Mouse (Mus musculus) midbrain, embryonic 10.5 days (tissue): ENCODE measurements around the gene Padi3. TPM values are rescaled to one million over a fixed set of nuclear protein-coding genes. Genes with fewer than 3 reads are reported as not detected.

Experiments used
- DNase-seq: peaks from one replicate; pipeline ENCODE4 v3.0.0-alpha.2; 2017; ENCODE audit warnings: low spot score
- H3K27ac ChIP-seq: fragments of 300-500 bp; sonication (generic); replicated peaks from 2 replicates; pipeline ENCODE4 v1.5.1; 2016; ENCODE audit warnings: mild to moderate bottlenecking
- H3K27me3 ChIP-seq: fragments of 300-500 bp; sonication (generic); 2 replicates; pipeline ENCODE4 v1.6.1; 2016; ENCODE audit warnings: low read depth, mild to moderate bottlenecking; ENCODE audit not compliant: poor library complexity, severe bottlenecking
- H3K36me3 ChIP-seq: fragments of 300-500 bp; sonication (generic); 2 replicates; pipeline ENCODE4 v1.6.1; 2016; ENCODE audit warnings: mild to moderate bottlenecking, moderate library complexity
- H3K4me1 ChIP-seq: fragments of 300-500 bp; sonication (generic); 2 replicates; pipeline ENCODE4 v1.6.1; 2016
- H3K4me3 ChIP-seq: fragments of 300-500 bp; sonication (generic); 2 replicates; pipeline ENCODE4 v1.5.1; 2016; ENCODE audit warnings: mild to moderate bottlenecking, moderate library complexity
- H3K9me3 ChIP-seq: fragments of 300-500 bp; sonication (generic); replicated peaks from 2 replicates; pipeline ENCODE4 v1.6.1; 2016; ENCODE audit warnings: mild to moderate bottlenecking
- WGBS: fragments of 180-500 bp; shearing (Covaris S2); methylation state at CpG from one replicate; pipeline ENCODE4 v1.1.7; 2016; 5-methylcytosine and 5-hydroxymethylcytosine counted together
- polyA plus RNA-seq: library from polyadenylated mRNA; unstranded; fragments of >200 nt; fragmentation: Nextera tagmentation; extraction: Ambion mirVana; gene quantifications from 2 replicates; pipeline ENCODE4 v1.2.1, GENCODE M21; 2016

Gene Padi3
- polyA plus RNA-seq, 1 experiment from 2014 or later, result 0.15 TPM

GRCm38 (mm10) chr4:140836208-140836866 lies 25.9 kb upstream of the Padi3 start:
- H3K4me3 ChIP-seq, result no peak overlapping the region
- no peak for DNase-seq
- 69% methylated on average over 11 of the region's 11 CpGs for WGBS
- peaks cover 47% of the 10 kb centered on the region for H3K27me3 ChIP-seq
- H3K36me3 ChIP-seq, result no peaks in the 10 kb centered on the region
- H3K27ac ChIP-seq, result no peak overlapping the region; the same call in 1 of the 2 replicates
- no peaks in the 10 kb centered on the region for H3K9me3 ChIP-seq
- H3K4me1 ChIP-seq, result peaks cover 46% of the 10 kb centered on the region

GRCm38 (mm10) chr4:140835682-140836081 lies 25.2 kb upstream of the Padi3 start:
- H3K27me3 ChIP-seq, result peaks cover 47% of the 10 kb centered on the region
- H3K36me3 ChIP-seq, result no peaks in the 10 kb centered on the region
- peak overlapping the region; percentile 31 for H3K4me3 ChIP-seq
- 1% methylated on average over 10 of the region's 10 CpGs for WGBS
- peak; percentile 81 for DNase-seq
- no peaks in the 10 kb centered on the region for H3K9me3 ChIP-seq
- H3K27ac ChIP-seq, result 0 out of 2 replicates have a peak overlapping the region, but pooled peaks have one; percentile 63
- H3K4me1 ChIP-seq, result peaks cover 46% of the 10 kb centered on the region

- Histone ChIP-seq H3K36me3 (no peaks in the 10 kb centered on the region), H3K9me3 (no peaks in the 10 kb centered on the region), H3K4me3 (no peak overlapping the region), H3K27me3 (peaks cover 47% of the 10 kb centered on the region), H3K27ac (0 out of 2 replicates have a peak overlapping the region, but pooled peaks have one; percentile 63), H3K4me1 (peaks cover 46% of the 10 kb centered on the region)
- 58% methylated on average over 6 of the region's 6 CpGs for WGBS
- DNase-seq, result no peak
Measured at GRCm38 (mm10) chr4:140834327-140834934, 24.0 kb upstream of the Padi3 start.

GRCm38 (mm10) chr4:140832821-140833220 lies 22.4 kb upstream of the Padi3 start:
- H3K4me1 ChIP-seq, result peaks cover 42% of the 10 kb centered on the region
- no peaks in the 10 kb centered on the region for H3K9me3 ChIP-seq
- DNase-seq, result no peak
- no peaks in the 10 kb centered on the region for H3K36me3 ChIP-seq
- H3K4me3 ChIP-seq, result no peak overlapping the region
- peak overlapping the region; percentile 52 for H3K27ac ChIP-seq
- H3K27me3 ChIP-seq, result peaks cover 39% of the 10 kb centered on the region
- 53% methylated on average over 8 of the region's 8 CpGs for WGBS

- Histone ChIP-seq H3K9me3 (no peaks in the 10 kb centered on the region), H3K27me3 (peaks cover 35% of the 10 kb centered on the region), H3K4me3 (no peak overlapping the region), H3K4me1 (peaks cover 39% of the 10 kb centered on the region), H3K27ac (no peak overlapping the region), H3K36me3 (no peaks in the 10 kb centered on the region)
- no peak for DNase-seq
- 92% methylated on average over 4 of the region's 4 CpGs for WGBS
Measured at GRCm38 (mm10) chr4:140831808-140832207, 21.4 kb upstream of the Padi3 start.

GRCm38 (mm10) chr4:140827237-140827636 lies 16.8 kb upstream of the Padi3 start:
- H3K9me3 ChIP-seq, result 0 out of 2 replicates have a peak, but pooled peaks cover 3% of the 10 kb centered on the region
- 58% methylated on average over 3 of the region's 3 CpGs for WGBS
- no peak overlapping the region for H3K4me3 ChIP-seq
- H3K36me3 ChIP-seq, result no peaks in the 10 kb centered on the region
- no peak overlapping the region for H3K27ac ChIP-seq
- H3K4me1 ChIP-seq, result peaks cover 5% of the 10 kb centered on the region; the same call in 1 of the 2 replicates
- 0 out of 2 replicates have a peak, but pooled peaks cover 3% of the 10 kb centered on the region for H3K27me3 ChIP-seq
- no peak for DNase-seq

- Histone ChIP-seq H3K4me3 (no peak overlapping the region), H3K9me3 (0 out of 2 replicates have a peak, but pooled peaks cover 3% of the 10 kb centered on the region), H3K27me3 (0 out of 2 replicates have a peak, but pooled peaks cover 3% of the 10 kb centered on the region), H3K4me1 (peaks cover 5% of the 10 kb centered on the region; the same call in 1 of the 2 replicates), H3K36me3 (no peaks in the 10 kb centered on the region), H3K27ac (no peak overlapping the region)
- 62% methylated on average over 11 of the region's 11 CpGs for WGBS
- no peak for DNase-seq
Measured at GRCm38 (mm10) chr4:140825942-140826341, 15.5 kb upstream of the Padi3 start.

GRCm38 (mm10) chr4:140821988-140822387 lies 11.5 kb upstream of the Padi3 start:
- peak; percentile 49 for DNase-seq
- no peak overlapping the region for H3K4me3 ChIP-seq

GRCm38 (mm10) chr4:140817413-140817812 lies 7.0 kb upstream of the Padi3 start:
- WGBS, result 87% methylated on average over 8 of the region's 8 CpGs
- Histone ChIP-seq H3K4me1 (peaks cover 20% of the 10 kb centered on the region), H3K27me3 (peaks cover 28% of the 10 kb centered on the region), H3K27ac (no peak overlapping the region), H3K36me3 (no peaks in the 10 kb centered on the region), H3K9me3 (0 out of 2 replicates have a peak, but pooled peaks cover 3% of the 10 kb centered on the region), H3K4me3 (no peak overlapping the region)
- no peak for DNase-seq

More at GRCm38 (mm10) chr4:140821988-140822387, 11.5 kb upstream of the Padi3 start:
- H3K36me3 ChIP-seq, result no peaks in the 10 kb centered on the region
- WGBS, result 70% methylated on average over 5 of the region's 5 CpGs
- 0 out of 2 replicates have a peak, but pooled peaks cover 3% of the 10 kb centered on the region for H3K27me3 ChIP-seq
- 0 out of 2 replicates have a peak, but pooled peaks cover 6% of the 10 kb centered on the region for H3K9me3 ChIP-seq
- no peak overlapping the region for H3K27ac ChIP-seq
- H3K4me1 ChIP-seq, result peaks cover 5% of the 10 kb centered on the region; the same call in 1 of the 2 replicates

- WGBS, result 71% methylated on average over 10 of the region's 10 CpGs
- Histone ChIP-seq H3K27ac (no peak overlapping the region), H3K9me3 (0 out of 2 replicates have a peak, but pooled peaks cover 3% of the 10 kb centered on the region), H3K27me3 (peaks cover 28% of the 10 kb centered on the region), H3K4me1 (peaks cover 20% of the 10 kb centered on the region), H3K4me3 (no peak overlapping the region), H3K36me3 (no peaks in the 10 kb centered on the region)
- DNase-seq, result no peak
Measured at GRCm38 (mm10) chr4:140815996-140816917, 5.8 kb upstream of the Padi3 start.

- Histone ChIP-seq H3K4me3 (no peak overlapping the region), H3K27ac (no peak overlapping the region), H3K36me3 (no peaks in the 10 kb centered on the region), H3K27me3 (peaks cover 28% of the 10 kb centered on the region), H3K9me3 (0 out of 2 replicates have a peak, but pooled peaks cover 3% of the 10 kb centered on the region), H3K4me1 (peaks cover 24% of the 10 kb centered on the region)
- 82% methylated on average over 5 of the region's 5 CpGs for WGBS
- DNase-seq, result no peak
Measured at GRCm38 (mm10) chr4:140815496-140815895, 5.0 kb upstream of the Padi3 start.
